Mouse (Mus musculus): ENCODE measurements around the gene Kifc1. TPM values are rescaled to one million over a fixed set of nuclear protein-coding genes. Genes with fewer than 3 reads are reported as not detected.

Kifc1 gene
- polyA plus RNA-seq, 1 experiment from 2014 or later: 6.3 TPM

DNA sequence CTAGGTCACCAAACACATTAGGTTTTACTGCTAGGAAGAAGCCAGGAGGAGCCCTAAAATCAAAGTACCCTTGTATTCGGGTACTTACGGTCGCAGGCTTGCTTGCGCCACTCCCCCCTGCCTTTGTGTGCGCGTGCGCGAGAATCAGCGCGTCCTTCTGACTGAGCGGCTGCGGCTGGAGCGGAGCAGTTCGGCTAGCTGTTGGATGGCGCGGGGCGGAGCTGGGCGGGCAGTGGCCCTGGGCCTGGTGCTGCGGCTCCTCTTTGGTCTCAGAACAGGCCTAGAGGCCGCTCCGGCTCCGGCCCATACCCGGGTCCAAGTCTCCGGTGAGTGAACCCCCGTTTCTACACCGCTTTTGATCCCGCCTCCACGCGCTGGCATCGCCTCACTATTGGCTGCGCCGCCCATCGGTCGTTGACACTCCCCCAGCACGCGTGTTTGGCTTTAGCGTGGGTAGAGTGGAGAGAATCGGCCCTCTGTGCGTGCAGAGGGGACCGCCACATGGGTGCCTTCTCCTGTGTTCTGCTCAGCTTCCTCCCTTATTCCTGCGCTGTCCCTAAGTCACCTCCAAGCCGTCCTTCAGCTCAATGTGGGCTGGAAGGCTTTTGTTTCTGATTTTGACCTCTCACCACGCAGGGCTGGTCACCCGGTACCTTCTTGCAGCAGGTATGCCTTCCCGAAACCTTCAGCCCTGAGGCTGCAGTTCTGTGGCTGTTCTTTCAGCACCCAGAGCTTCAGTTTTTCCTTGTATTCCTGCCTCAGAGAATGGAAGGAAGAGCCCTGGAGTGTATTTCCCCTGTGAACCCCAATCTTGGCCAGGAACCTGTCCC lies 47.3 kb downstream of the Kifc1 start, which contains the start of gene Cd320:
Gene Cd320, plus strand, starts transcription at position 126 of the 830 bp plus-strand sequence.
- WGBS: under 1% methylated on average over 45 of the region's 45 CpGs
- peak; percentile 92 for DNase-seq (ENCODE audit: low spot score)

DNA sequence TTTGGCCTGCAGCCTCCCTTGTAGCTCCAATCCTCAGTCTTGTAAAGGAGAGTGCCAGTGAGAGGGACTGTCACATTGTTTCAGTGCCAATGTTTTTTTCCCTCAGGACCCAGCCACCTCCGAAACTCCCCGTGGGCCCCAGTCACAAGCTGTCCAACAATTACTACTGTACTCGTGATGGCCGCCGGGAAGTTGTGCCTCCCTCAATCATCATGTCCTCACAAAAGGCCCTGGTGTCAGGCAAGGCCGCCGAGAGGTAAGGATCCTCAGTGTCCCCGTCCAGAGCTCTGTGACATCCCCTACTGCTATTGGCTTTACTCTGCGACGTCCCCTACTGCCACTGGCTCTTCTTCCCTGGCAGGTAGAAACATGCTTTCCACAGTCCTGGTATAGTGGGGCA lies 60.9 kb downstream of the Kifc1 start:
- 92% methylated on average over 10 of the region's 10 CpGs for WGBS
- Histone ChIP-seq H3K9me3 (no peaks in the 10 kb centered on the region), H3K27me3 (ENCODE audit: insufficient read depth, poor library complexity, severe bottlenecking) (no peaks in the 10 kb centered on the region), H3K36me3 (peaks cover 74% of the 10 kb centered on the region), H3K27ac (no peak overlapping the region), H3K4me1 (replicated peaks) (peaks cover 10% of the 10 kb centered on the region), H3K4me3 (no peak overlapping the region)
- DNase-seq (ENCODE audit: low spot score): no peak

More for the DNA sequence above, 47.3 kb downstream of the Kifc1 start, which contains the start of gene Cd320:
- H3K36me3 ChIP-seq: peaks cover 40% of the 10 kb centered on the region
- H3K9me3 ChIP-seq: no peaks in the 10 kb centered on the region
- H3K27me3 ChIP-seq (ENCODE audit: insufficient read depth, poor library complexity, severe bottlenecking): no peaks in the 10 kb centered on the region
- peak within 1 kb of the TSS; percentile 69 for H3K4me3 ChIP-seq
- H3K4me1 ChIP-seq (replicated peaks): peaks cover 15% of the 10 kb centered on the region
- peak within 1 kb of the TSS; percentile 90 for H3K27ac ChIP-seq

- WGBS: 85% methylated on average over 2 of the region's 2 CpGs
- Histone ChIP-seq H3K36me3 (peaks cover 68% of the 10 kb centered on the region), H3K9me3 (no peaks in the 10 kb centered on the region), H3K27ac (no peak overlapping the region), H3K27me3 (ENCODE audit: insufficient read depth, poor library complexity, severe bottlenecking) (no peaks in the 10 kb centered on the region), H3K4me1 (replicated peaks) (peaks cover 10% of the 10 kb centered on the region), H3K4me3 (no peak overlapping the region)
- DNase-seq (ENCODE audit: low spot score): no peak
Observed at GRCm38 (mm10) chr17:33828892-33829291, 61.6 kb downstream of the Kifc1 start.

DNA sequence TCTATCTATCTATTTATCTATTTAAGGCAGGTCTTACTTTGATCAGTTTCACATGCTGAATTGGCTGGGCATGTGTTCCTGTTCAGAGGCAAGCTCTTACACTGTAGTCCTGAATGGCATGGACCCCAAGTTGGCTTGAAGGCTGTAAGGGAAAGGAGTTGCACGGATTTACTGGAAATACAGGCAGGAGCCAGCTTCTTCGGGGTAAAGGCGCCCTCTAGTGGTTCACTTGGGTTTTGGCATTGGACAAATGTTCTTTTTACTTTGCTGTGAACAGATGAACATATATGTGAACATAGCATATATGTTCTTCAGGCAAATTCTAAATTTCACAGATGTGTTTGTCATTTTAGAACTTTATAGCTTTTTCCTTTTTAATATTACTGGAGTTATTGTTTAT lies 63.6 kb downstream of the Kifc1 start:
- H3K27me3 ChIP-seq (ENCODE audit: insufficient read depth, poor library complexity, severe bottlenecking): no peaks in the 10 kb centered on the region
- no peak overlapping the region for H3K4me3 ChIP-seq
- peaks cover 28% of the 10 kb centered on the region for H3K4me1 ChIP-seq (replicated peaks)
- WGBS: under 1% methylated on average over 3 of the region's 3 CpGs
- H3K36me3 ChIP-seq: peaks cover 65% of the 10 kb centered on the region
- peak; percentile 77 for DNase-seq (ENCODE audit: low spot score)
- H3K9me3 ChIP-seq: no peaks in the 10 kb centered on the region
- H3K27ac ChIP-seq: no peak overlapping the region

Other genes with a start within 250 kb of the Kifc1 start
- 317 and 482 TPM in 2 replicates for gene Hnrnpm, start 203.8 kb downstream of the Kifc1 start, polyA plus RNA-seq (2016; fragmentation: Nextera tagmentation; extraction: Ambion mirVana)
- 36.7 and 45.4 TPM in 2 replicates for gene March2, start 172.0 kb downstream of the Kifc1 start, polyA plus RNA-seq (2016; fragmentation: Nextera tagmentation; extraction: Ambion mirVana)
- gene Rab11b, start 130.1 kb downstream of the Kifc1 start, polyA plus RNA-seq (2016; fragmentation: Nextera tagmentation; extraction: Ambion mirVana): 367 and 495 TPM in 2 replicates
- gene Angptl4, start 108.8 kb downstream of the Kifc1 start, polyA plus RNA-seq (2016; fragmentation: Nextera tagmentation; extraction: Ambion mirVana): 23.4 and 25.9 TPM in 2 replicates
- 26.2 and 28.5 TPM in 2 replicates for gene Kank3, start 80.1 kb downstream of the Kifc1 start, polyA plus RNA-seq (2016; fragmentation: Nextera tagmentation; extraction: Ambion mirVana)
- gene Rps28, start 66.1 kb downstream of the Kifc1 start, polyA plus RNA-seq (2016; fragmentation: Nextera tagmentation; extraction: Ambion mirVana): 712 and 835 TPM in 2 replicates
- 517 and 544 TPM in 2 replicates for gene Ndufa7, start 66.1 kb downstream of the Kifc1 start, polyA plus RNA-seq (2016; fragmentation: Nextera tagmentation; extraction: Ambion mirVana)
- gene Cd320, start 47.6 kb downstream of the Kifc1 start, polyA plus RNA-seq (2016; fragmentation: Nextera tagmentation; extraction: Ambion mirVana): 87.7 and 91.8 TPM in 2 replicates
- gene Gm7029, start 16.8 kb downstream of the Kifc1 start, polyA plus RNA-seq (2016; fragmentation: Nextera tagmentation; extraction: Ambion mirVana): not detected in 2 replicates
- gene Platr17, start 14.5 kb upstream of the Kifc1 start, polyA plus RNA-seq (2016; fragmentation: Nextera tagmentation; extraction: Ambion mirVana): 0.34 and 0.41 TPM in 2 replicates
- gene Daxx, start 18.8 kb upstream of the Kifc1 start, polyA plus RNA-seq (2016; fragmentation: Nextera tagmentation; extraction: Ambion mirVana): 73.1 and 82.8 TPM in 2 replicates
- 14.5 and 17.2 TPM in 2 replicates for gene Tapbp, start 25.2 kb upstream of the Kifc1 start, polyA plus RNA-seq (2016; fragmentation: Nextera tagmentation; extraction: Ambion mirVana)
- 23.0 and 24.0 TPM in 2 replicates for gene Zbtb22, start 25.2 kb upstream of the Kifc1 start, polyA plus RNA-seq (2016; fragmentation: Nextera tagmentation; extraction: Ambion mirVana)
- 45.2 and 55.7 TPM in 2 replicates for gene Rgl2, start 38.9 kb upstream of the Kifc1 start, polyA plus RNA-seq (2016; fragmentation: Nextera tagmentation; extraction: Ambion mirVana)
- gene Pfdn6, start 49.7 kb upstream of the Kifc1 start, polyA plus RNA-seq (2016; fragmentation: Nextera tagmentation; extraction: Ambion mirVana): 228 TPM in 2 replicates
- gene Wdr46, start 50.0 kb upstream of the Kifc1 start, polyA plus RNA-seq (2016; fragmentation: Nextera tagmentation; extraction: Ambion mirVana): 47.0 and 51.8 TPM in 2 replicates
- 4.3 and 6.5 TPM in 2 replicates for gene B3galt4, start 60.8 kb upstream of the Kifc1 start, polyA plus RNA-seq (2016; fragmentation: Nextera tagmentation; extraction: Ambion mirVana)
- 55.0 and 63.9 TPM in 2 replicates for gene Vps52, start 65.2 kb upstream of the Kifc1 start, polyA plus RNA-seq (2016; fragmentation: Nextera tagmentation; extraction: Ambion mirVana)
- gene Rps18, start 65.3 kb upstream of the Kifc1 start, polyA plus RNA-seq (2016; fragmentation: Nextera tagmentation; extraction: Ambion mirVana): 1,286 and 1,579 TPM in 2 replicates
- 27.1 and 30.9 TPM in 2 replicates for gene H2-K1, start 109.7 kb upstream of the Kifc1 start, polyA plus RNA-seq (2016; fragmentation: Nextera tagmentation; extraction: Ambion mirVana)
- gene Ring1, start 134.0 kb upstream of the Kifc1 start, polyA plus RNA-seq (2016; fragmentation: Nextera tagmentation; extraction: Ambion mirVana): 12.3 and 17.3 TPM in 2 replicates
- 65.5 and 73.0 TPM in 2 replicates for gene H2-Ke6, start 137.4 kb upstream of the Kifc1 start, polyA plus RNA-seq (2016; fragmentation: Nextera tagmentation; extraction: Ambion mirVana)
- 188 and 197 TPM in 2 replicates for gene Slc39a7, start 141.0 kb upstream of the Kifc1 start, polyA plus RNA-seq (2016; fragmentation: Nextera tagmentation; extraction: Ambion mirVana)
- gene Rxrb, start 141.2 kb upstream of the Kifc1 start, polyA plus RNA-seq (2016; fragmentation: Nextera tagmentation; extraction: Ambion mirVana): 49.1 and 56.4 TPM in 2 replicates
- 0.99 and 1.7 TPM in 2 replicates for gene Col11a2, start 148.8 kb upstream of the Kifc1 start, polyA plus RNA-seq (2016; fragmentation: Nextera tagmentation; extraction: Ambion mirVana)
- gene H2-Oa, start 201.7 kb upstream of the Kifc1 start, polyA plus RNA-seq (2016; fragmentation: Nextera tagmentation; extraction: Ambion mirVana): 0.80 and 0.82 TPM in 2 replicates
- 5.8 and 7.7 TPM in 2 replicates for gene H2-DMa, start 228.9 kb upstream of the Kifc1 start, polyA plus RNA-seq (2016; fragmentation: Nextera tagmentation; extraction: Ambion mirVana)
- 131 and 135 TPM in 2 replicates for gene Brd2, start 232.0 kb upstream of the Kifc1 start, polyA plus RNA-seq (2016; fragmentation: Nextera tagmentation; extraction: Ambion mirVana)

Data from hindbrain, embryonic 10.5 days (tissue).